Mouse (Mus musculus) liver, embryonic 16.5 days (tissue): ENCODE results near the gene Pbdc1. TPM values are rescaled to one million over a fixed set of nuclear protein-coding genes. Genes with fewer than 3 reads are reported as not detected.
A peak's percentile ranks its signal among the peaks of the same experiment; 100 is the strongest.
"Not testable (repeated sequence)": the region's sequence is repeated elsewhere in the genome, so short reads cannot be mapped to it uniquely, and the experiment has no call there.

ENCODE experiments used
- ATAC-seq: fragments of 200-750 bp; cut with Nextera tagmentation; 2 replicates; pipeline ENCODE4 v1.8.0; 2017; ENCODE audit warnings: low read depth, mild to moderate bottlenecking, moderate number of reproducible peaks, moderate library complexity
- H3K27ac ChIP-seq: fragments of 300-500 bp; sonication (generic); 2 replicates; pipeline ENCODE4 v1.5.1; 2014; ENCODE audit warnings: mild to moderate bottlenecking, low read length
- H3K27me3 ChIP-seq: fragments of 300-500 bp; sonication (generic); 2 replicates; pipeline ENCODE4 v1.6.1; 2014; ENCODE audit warnings: low read depth, low read length, mixed read lengths; ENCODE audit not compliant: control insufficient read depth, insufficient read depth
- H3K36me3 ChIP-seq: fragments of 300-500 bp; sonication (generic); 2 replicates; pipeline ENCODE4 v1.6.1; 2014; ENCODE audit warnings: mild to moderate bottlenecking; ENCODE audit not compliant: control insufficient read depth, insufficient read depth
- H3K4me1 ChIP-seq: fragments of 300-500 bp; sonication (generic); 2 replicates; pipeline ENCODE4 v1.6.1; 2014; ENCODE audit warnings: low read depth, low read length, mixed read lengths; ENCODE audit not compliant: control insufficient read depth
- H3K4me2 ChIP-seq: fragments of 300-500 bp; sonication (generic); 2 replicates; pipeline ENCODE4 v1.6.1; 2014; ENCODE audit warnings: low read depth, low read length, mixed read lengths
- H3K4me3 ChIP-seq: fragments of 300-500 bp; sonication (generic); 2 replicates; pipeline ENCODE4 v1.5.1; 2014; ENCODE audit warnings: low read depth, mild to moderate bottlenecking, low read length
- H3K9ac ChIP-seq: fragments of 300-500 bp; sonication (generic); 2 replicates; pipeline ENCODE4 v1.6.1; 2014; ENCODE audit warnings: low read depth, low read length
- H3K9me3 ChIP-seq: fragments of 300-500 bp; sonication (generic); replicated peaks from 2 replicates; pipeline ENCODE4 v1.6.1; 2016; ENCODE audit warnings: low read length; ENCODE audit not compliant: control insufficient read depth
- WGBS: fragments of 180-500 bp; shearing (Covaris S2); extraction: QIAGEN DNeasy Blood & Tissue Kit; methylation state at CpG from one replicate; pipeline ENCODE4 v1.1.7; 2014; ENCODE audit not compliant: insufficient replicate concordance; 5-methylcytosine and 5-hydroxymethylcytosine counted together
- polyA plus RNA-seq: library from polyadenylated mRNA; unstranded; fragments of >200 nt; fragmentation: Nextera tagmentation; extraction: Ambion mirVana; gene quantifications from 2 replicates; pipeline ENCODE4 v1.2.1, GENCODE M21; 2015

Pbdc1 gene
- polyA plus RNA-seq = 28.3 and 28.4 TPM in 2 replicates

DNA sequence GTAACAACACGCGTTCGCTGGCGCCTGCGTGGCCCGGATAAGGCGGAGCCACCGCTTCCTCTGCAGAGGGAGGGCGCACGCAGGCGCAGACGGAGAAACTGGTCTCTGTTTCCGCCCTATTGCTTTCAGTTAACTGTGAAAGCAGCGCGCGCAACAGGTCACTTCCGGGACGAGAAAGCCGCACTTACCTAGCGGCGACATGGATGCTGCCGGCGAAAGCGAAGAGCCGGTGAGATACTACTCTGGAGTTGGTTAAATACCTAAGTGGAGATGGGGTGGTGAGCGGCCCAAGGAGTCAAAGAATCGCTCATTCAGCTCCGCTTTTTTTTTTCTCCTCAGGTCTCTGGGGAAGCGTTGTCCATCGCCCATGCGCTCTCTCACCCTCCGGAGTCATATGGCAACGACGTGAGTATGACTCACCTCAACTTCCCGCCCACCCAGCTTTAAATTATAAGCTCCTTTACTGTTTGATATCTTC, at the start of gene Pbdc1:
Gene Pbdc1, plus strand, starts transcription at position 142 of the 478 bp plus-strand sequence.
- Histone ChIP-seq H3K36me3 (no peaks in the 10 kb centered on the region), H3K4me2 (peak within 1 kb of the TSS; percentile 67), H3K4me1 (peaks cover 3% of the 10 kb centered on the region), H3K27ac (peak within 1 kb of the TSS; percentile 50; the same call in 1 of the 2 replicates), H3K9me3 (no peaks in the 10 kb centered on the region), H3K4me3 (peak within 1 kb of the TSS; percentile 78), H3K9ac (peak within 1 kb of the TSS; percentile 64), H3K27me3 (no peaks in the 10 kb centered on the region)
- ATAC-seq = peak; percentile 98
- 5% methylated on average over 35 of the region's 35 CpGs for WGBS

DNA sequence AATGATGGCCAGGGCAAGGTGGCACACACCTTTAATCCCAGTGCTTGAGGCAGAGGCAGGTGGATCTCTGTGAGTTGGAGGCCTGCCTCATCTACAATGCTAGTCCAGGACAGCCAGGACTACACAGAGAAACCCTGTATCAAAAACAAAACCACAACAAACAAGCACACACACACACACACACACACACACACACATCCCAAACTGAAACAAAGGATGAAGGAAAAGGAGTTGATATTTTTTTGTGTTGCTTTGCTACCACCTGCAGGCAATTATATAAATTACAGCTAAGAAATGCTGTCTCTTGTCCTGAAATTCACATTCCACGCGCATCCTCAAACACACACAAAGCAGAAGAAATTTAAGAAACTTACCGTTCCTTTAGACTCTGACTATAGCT, 41.9 kb upstream of the Pbdc1 start:
- Histone ChIP-seq H3K27ac (no peak overlapping the region), H3K27me3 (no peaks in the 10 kb centered on the region), H3K36me3 (no peaks in the 10 kb centered on the region), H3K4me1 (no peaks in the 10 kb centered on the region), H3K4me3 (no peak overlapping the region), H3K9me3 (no peaks in the 10 kb centered on the region), H3K4me2 (no peak overlapping the region), H3K9ac (no peak overlapping the region)
- ATAC-seq = no peak
- 78% methylated on average over 3 of the region's 3 CpGs for WGBS

DNA sequence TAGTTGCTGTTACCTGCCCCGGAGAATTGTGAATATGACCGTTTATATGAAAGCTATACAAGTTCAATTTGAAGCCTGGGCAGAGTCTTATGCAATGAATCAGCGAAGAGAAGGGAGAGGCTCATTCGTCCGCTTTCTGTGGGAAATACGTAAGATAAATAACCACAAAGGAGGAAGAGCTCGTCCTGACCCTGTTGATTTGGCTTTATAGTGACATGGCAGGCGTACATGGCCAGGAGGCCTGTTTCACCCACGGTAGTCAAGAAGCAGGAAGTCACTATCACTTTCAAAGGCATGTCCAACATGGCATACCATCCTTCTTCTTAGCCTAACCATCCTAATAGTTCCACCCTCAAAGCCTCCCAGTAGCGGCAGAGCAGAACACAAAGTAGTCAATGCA, 15.3 kb upstream of the Pbdc1 start:
- Histone ChIP-seq H3K9me3 (no peaks in the 10 kb centered on the region), H3K36me3 (peaks cover 20% of the 10 kb centered on the region), H3K27me3 (no peaks in the 10 kb centered on the region), H3K4me2 (no peak overlapping the region), H3K4me1 (peaks cover 4% of the 10 kb centered on the region), H3K9ac (no peak overlapping the region), H3K4me3 (no peak overlapping the region), H3K27ac (no peak overlapping the region)
- ATAC-seq = no peak
- 52% methylated on average over 10 of the region's 10 CpGs for WGBS

DNA sequence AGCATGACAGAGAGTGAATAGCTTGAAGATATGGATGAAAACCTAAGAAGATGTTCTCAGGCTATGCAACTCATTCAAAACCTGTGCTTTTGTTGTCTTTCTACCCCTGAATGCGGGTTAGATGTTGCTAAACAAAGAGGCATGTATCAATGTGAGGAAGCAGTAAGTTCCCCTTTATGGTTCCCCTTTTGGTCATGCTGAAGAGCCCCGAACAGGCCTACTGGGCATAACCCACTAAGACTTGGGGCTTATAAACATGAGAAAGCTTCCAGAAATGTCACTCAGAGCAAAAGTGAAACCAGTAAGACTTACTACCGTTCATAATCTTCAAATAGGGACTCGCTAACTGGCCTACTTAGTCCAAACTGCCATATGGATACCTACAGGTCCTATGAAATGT, 14.8 kb upstream of the Pbdc1 start:
- Histone ChIP-seq H3K4me3 (no peak overlapping the region), H3K9ac (no peak overlapping the region), H3K4me2 (no peak overlapping the region), H3K4me1 (peaks cover 4% of the 10 kb centered on the region), H3K27me3 (no peaks in the 10 kb centered on the region), H3K36me3 (peaks cover 18% of the 10 kb centered on the region), H3K9me3 (no peaks in the 10 kb centered on the region), H3K27ac (no peak overlapping the region)
- no peak for ATAC-seq
- WGBS = 43% methylated on average over 4 of the region's 4 CpGs

DNA sequence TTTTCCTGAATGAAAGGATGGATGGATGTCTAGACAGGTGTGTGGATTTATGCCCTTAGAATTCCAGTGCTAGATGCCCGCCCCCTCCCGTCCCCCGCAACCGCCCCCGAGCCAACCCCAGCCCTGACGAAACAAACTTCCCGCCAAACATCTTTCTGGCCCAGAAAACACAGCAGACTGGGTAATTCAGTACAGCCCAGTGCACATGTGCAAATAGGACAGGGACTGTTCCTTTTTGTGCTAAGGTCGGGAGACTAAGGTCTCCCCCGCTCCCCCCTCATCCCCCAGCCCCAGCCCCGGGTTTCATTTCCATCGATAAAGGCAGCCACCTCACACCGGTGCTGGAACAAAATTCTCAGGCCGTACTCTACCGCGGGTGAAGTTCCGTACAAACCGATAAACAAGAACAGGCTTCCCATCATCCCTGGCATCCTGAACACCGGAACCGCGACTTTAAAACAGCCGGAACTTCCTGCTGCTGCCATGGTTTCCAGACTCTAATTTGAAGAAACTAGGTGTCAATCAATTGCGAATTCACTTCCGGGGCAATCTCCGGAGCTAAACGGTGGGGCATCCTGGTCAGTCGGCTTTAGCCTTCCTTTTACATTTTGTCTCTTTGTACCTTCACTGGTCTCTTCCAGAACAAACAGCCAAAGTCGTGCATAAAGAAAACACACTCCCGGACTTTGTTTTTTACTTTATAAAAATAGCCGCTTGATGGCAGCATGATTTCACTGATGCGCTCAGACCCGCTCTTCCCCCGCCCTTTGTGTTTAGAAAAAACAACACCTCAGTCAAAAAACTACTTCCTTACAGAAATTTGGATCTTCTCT, 9.7 kb upstream of the Pbdc1 start:
- peaks cover 18% of the 10 kb centered on the region for H3K36me3 ChIP-seq
- peak; percentile 93 for ATAC-seq
- H3K4me1 ChIP-seq = peaks cover 4% of the 10 kb centered on the region
- H3K9ac ChIP-seq = peak overlapping the region; percentile 79
- peak overlapping the region; percentile 75 for H3K4me3 ChIP-seq
- H3K27me3 ChIP-seq = no peaks in the 10 kb centered on the region
- H3K9me3 ChIP-seq = no peaks in the 10 kb centered on the region
- H3K4me2 ChIP-seq = peak overlapping the region; percentile 58
- H3K27ac ChIP-seq = peak overlapping the region; percentile 92
- WGBS = under 1% methylated on average over 32 of the region's 32 CpGs

DNA sequence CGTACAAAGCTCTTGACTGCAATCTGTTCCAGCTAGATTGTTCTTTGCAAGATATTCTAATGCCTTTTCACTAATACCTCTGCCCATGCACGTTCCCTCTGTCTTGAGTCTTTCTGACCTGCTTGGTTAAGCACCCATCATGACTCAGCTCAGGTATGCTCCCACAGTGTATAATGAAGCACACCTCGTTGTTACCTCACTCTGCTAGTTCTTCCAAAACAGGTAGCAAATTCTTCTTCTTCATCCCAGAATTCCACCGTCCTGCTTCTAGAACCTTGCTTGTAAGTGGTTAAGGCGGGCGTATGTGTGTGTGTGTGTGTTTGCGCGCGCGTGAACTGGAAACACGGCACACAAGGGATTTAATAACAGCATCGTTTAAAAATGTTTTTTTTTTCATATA, 405 bp upstream of the Pbdc1 start:
- Histone ChIP-seq H3K4me2 (peak overlapping the region; percentile 67), H3K36me3 (no peaks in the 10 kb centered on the region), H3K4me1 (peaks cover 3% of the 10 kb centered on the region), H3K27ac (no peak overlapping the region), H3K9ac (peak overlapping the region; percentile 42; the same call in 1 of the 2 replicates), H3K9me3 (no peaks in the 10 kb centered on the region), H3K4me3 (peak overlapping the region; percentile 78), H3K27me3 (no peaks in the 10 kb centered on the region)
- peak; percentile 25; the same call in 1 of the 2 replicates for ATAC-seq
- 8% methylated on average over 12 of the region's 12 CpGs for WGBS

DNA sequence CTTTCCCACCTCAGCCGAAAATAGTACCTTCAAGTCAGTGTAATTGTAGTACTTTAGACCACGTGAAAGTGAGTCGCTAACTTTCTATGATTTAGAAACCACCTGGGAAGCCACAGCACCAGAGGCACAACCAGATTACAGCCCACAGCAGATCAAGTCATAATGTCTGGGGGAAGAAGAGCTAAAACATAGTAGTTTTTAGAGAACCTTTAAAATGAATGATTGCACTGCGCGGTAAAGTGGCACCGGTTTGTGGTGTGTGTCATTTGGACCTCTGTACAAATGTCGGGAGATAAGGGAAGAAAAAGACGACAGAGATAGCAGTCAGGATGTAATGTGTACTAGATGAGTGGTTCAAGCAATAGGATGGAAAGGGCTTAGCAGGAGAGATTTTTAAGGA, 540 bp downstream of the Pbdc1 start:
- ATAC-seq = no peak
- Histone ChIP-seq H3K4me1 (peaks cover 3% of the 10 kb centered on the region), H3K9ac (peak overlapping the region; percentile 64), H3K36me3 (no peaks in the 10 kb centered on the region), H3K27me3 (no peaks in the 10 kb centered on the region), H3K27ac (peak overlapping the region; percentile 50; the same call in 1 of the 2 replicates), H3K9me3 (no peaks in the 10 kb centered on the region), H3K4me2 (peak overlapping the region; percentile 67), H3K4me3 (peak overlapping the region; percentile 78)
- WGBS = 6% methylated on average over 8 of the region's 8 CpGs

DNA sequence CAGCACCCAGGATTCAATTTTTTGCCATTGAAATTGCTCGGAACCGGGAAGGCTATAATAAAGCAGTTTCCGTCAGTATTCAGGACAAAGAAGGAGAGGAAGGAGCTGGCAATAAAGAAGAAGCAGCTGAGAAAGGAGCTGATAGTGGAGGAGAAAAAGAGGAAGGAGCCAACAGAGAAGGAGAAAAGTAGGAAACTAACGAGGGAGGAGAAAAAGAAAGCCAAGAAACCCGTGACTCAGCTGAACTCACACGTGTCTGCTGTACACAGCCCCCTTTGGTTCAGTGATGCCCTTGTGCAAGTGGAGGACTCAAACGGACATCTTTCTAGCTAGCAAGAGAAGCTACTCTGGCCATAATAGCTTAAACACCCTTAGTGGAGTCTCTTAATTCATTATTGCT, 3.5 kb downstream of the Pbdc1 start:
- H3K4me3 ChIP-seq, H3K27me3 ChIP-seq, H3K9me3 ChIP-seq, H3K36me3 ChIP-seq, H3K9ac ChIP-seq, H3K27ac ChIP-seq, H3K4me2 ChIP-seq, H3K4me1 ChIP-seq, ATAC-seq: not testable (repeated sequence)
- 59% methylated on average over 7 of the region's 7 CpGs for WGBS

DNA sequence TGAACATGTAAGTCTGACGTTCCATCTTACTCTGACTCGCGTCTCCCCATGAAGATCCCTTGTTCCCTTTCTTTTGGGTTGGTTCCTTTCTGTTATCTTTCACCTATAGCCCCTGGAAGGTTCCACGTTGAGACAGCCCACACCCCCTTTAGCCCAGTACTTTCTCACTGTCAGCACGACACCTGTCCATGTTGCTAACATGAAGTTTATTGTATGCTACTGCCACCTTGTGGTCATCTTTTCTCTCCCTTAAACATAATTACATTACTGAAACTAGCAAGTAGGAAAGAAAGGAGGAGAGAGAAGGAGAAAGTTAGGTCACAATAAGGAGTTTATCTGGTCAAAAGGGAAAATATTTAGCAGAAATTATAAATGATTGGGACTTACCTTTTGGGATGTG, 24.6 kb downstream of the Pbdc1 start:
- no peak overlapping the region for H3K4me3 ChIP-seq
- WGBS = 39% methylated on average over 5 of the region's 5 CpGs
- no peak overlapping the region for H3K27ac ChIP-seq

More for the DNA sequence above, 24.6 kb downstream of the Pbdc1 start:
- no peak overlapping the region for H3K9ac ChIP-seq
- no peak overlapping the region for H3K4me2 ChIP-seq
- no peaks in the 10 kb centered on the region for H3K4me1 ChIP-seq
- ATAC-seq = no peak
- H3K27me3 ChIP-seq = no peaks in the 10 kb centered on the region
- no peaks in the 10 kb centered on the region for H3K9me3 ChIP-seq
- H3K36me3 ChIP-seq = no peaks in the 10 kb centered on the region
